Comparison of ENCODE assay signal across 13 mouse cellular contexts in genomic region chr19:53552795-53553194, GRCm38 (mm10). TPM values are rescaled to one million over a fixed set of nuclear protein-coding genes. Genes with fewer than 3 reads are reported as not detected.
DNase-seq lines count a peak whose midpoint lies in the region; ATAC-seq and TF ChIP-seq lines count a peak whose summit lies in the region.
"Had no signal": no experiment of that assay in that cellular context is flagged by ENCODE, and none has a peak within 500 bp of the region (broad histone marks: within the 10 kb centered on the region; RNA-seq: fewer than 3 reads in every experiment).

No protein-coding gene starts in this region.

- H3K9me3 ChIP-seq in heart, embryonic 16.5 days (replicated peaks; ENCODE audit: control insufficient read depth, low read length), result no peaks in the 10 kb centered on the region
- H3K9me3 ChIP-seq in lung, embryonic 16.5 days (ENCODE audit: control insufficient read depth, low read length), result no peaks in the 10 kb centered on the region
- no peaks in the 10 kb centered on the region for H3K9me3 ChIP-seq in limb, embryonic 10.5 days (replicated peaks)
- H3K9me3 ChIP-seq: forebrain, embryonic 12.5 days; limb, embryonic 15.5 days; stomach, embryonic 15.5 days had no signal

- no peak overlapping the region for H3K4me3 ChIP-seq in heart, embryonic 16.5 days (ENCODE audit: low read length)
- H3K4me3 ChIP-seq in heart, adult 2 months, result no peak overlapping the region
- no peak overlapping the region for H3K4me3 ChIP-seq in lung, embryonic 16.5 days (ENCODE audit: low read length)
- H3K4me3 ChIP-seq in lung, adult 2 months (replicated peaks; ENCODE audit: extremely low read depth, low read depth, low read length), result no peak overlapping the region
- H3K4me3 ChIP-seq in limb, embryonic 10.5 days, result no peak overlapping the region
- H3K4me3 ChIP-seq: forebrain, embryonic 12.5 days; limb, embryonic 15.5 days; stomach, embryonic 15.5 days had no signal

- H3K9ac ChIP-seq in heart, embryonic 16.5 days (ENCODE audit: low read length), result no peak overlapping the region
- H3K9ac ChIP-seq in heart, adult 2 months (ENCODE audit: low read depth, low read length), result no peak overlapping the region
- no peak overlapping the region for H3K9ac ChIP-seq in lung, embryonic 16.5 days (ENCODE audit: low read length)
- H3K9ac ChIP-seq: forebrain, embryonic 12.5 days; limb, embryonic 15.5 days; stomach, embryonic 15.5 days had no signal

- H3K79me2 ChIP-seq in heart, adult 2 months (replicated peaks; ENCODE audit: control insufficient read depth, insufficient read depth, low read length), result no peaks in the 10 kb centered on the region

- 51% methylated on average over 6 of the region's 6 CpGs for WGBS in heart, embryonic 16.5 days
- 42% methylated on average over 6 of the region's 6 CpGs for WGBS in heart, adult 2 months
- 30% methylated on average over 6 of the region's 6 CpGs for WGBS in lung, embryonic 16.5 days
- WGBS in lung, adult 2 months, result 51% methylated on average over 6 of the region's 6 CpGs
- 42% methylated on average over 6 of the region's 6 CpGs for WGBS in limb, embryonic 10.5 days

- no peak overlapping the region for H3K4me2 ChIP-seq in heart, embryonic 16.5 days (ENCODE audit: low read depth, low read length)
- no peak overlapping the region for H3K4me2 ChIP-seq in lung, embryonic 16.5 days (ENCODE audit: low read depth, low read length)
- H3K4me2 ChIP-seq: forebrain, embryonic 12.5 days; heart, embryonic 11.5 days; limb, embryonic 15.5 days; stomach, embryonic 15.5 days had no signal

- TF ChIP-seq CTCF in heart, adult 2 months (IDR thresholded peaks at IDR 0.05), result no peak
- no peak for TF ChIP-seq CTCF in lung, adult 2 months (IDR thresholded peaks at IDR 0.05; ENCODE audit: insufficient read depth, low read length)

- no peaks in the 10 kb centered on the region for H3K36me3 ChIP-seq in heart, embryonic 16.5 days (ENCODE audit: control insufficient read depth, insufficient read depth)
- no peaks in the 10 kb centered on the region for H3K36me3 ChIP-seq in heart, adult 2 months (ENCODE audit: control insufficient read depth, insufficient read depth, low read length)
- H3K36me3 ChIP-seq in lung, embryonic 16.5 days (ENCODE audit: control insufficient read depth, insufficient read depth, low read length), result no peaks in the 10 kb centered on the region
- no peaks in the 10 kb centered on the region for H3K36me3 ChIP-seq in limb, embryonic 10.5 days
- H3K36me3 ChIP-seq: forebrain, embryonic 12.5 days; limb, embryonic 15.5 days; stomach, embryonic 15.5 days had no signal

- H3K27me3 ChIP-seq in heart, embryonic 16.5 days (ENCODE audit: control insufficient read depth, insufficient read depth, low read length), result no peaks in the 10 kb centered on the region
- no peaks in the 10 kb centered on the region for H3K27me3 ChIP-seq in heart, adult 2 months (ENCODE audit: control insufficient read depth, insufficient read depth, low read length)
- no peaks in the 10 kb centered on the region for H3K27me3 ChIP-seq in lung, embryonic 16.5 days (ENCODE audit: control insufficient read depth, insufficient read depth, low read depth, low read length)
- H3K27me3 ChIP-seq in limb, embryonic 10.5 days (ENCODE audit: low read depth, poor library complexity, severe bottlenecking), result no peaks in the 10 kb centered on the region
- H3K27me3 ChIP-seq: limb, embryonic 15.5 days; stomach, embryonic 15.5 days had no signal

- intact Hi-C loops in heart, adult 2 months (cut with DNase I), result no loop called here

- no peak for DNase-seq in heart, adult 2 months
- DNase-seq in lung, adult 2 months, result no peak
- DNase-seq in MN1 (ENCODE audit: low spot score), result peak; percentile 72
- no peak for DNase-seq in limb, embryonic 10.5 days (ENCODE audit: low spot score)
- no peak for DNase-seq in thymus, postnatal 36 days
- DNase-seq: cerebellum, adult 9-11 months had no signal

- no peak for ATAC-seq in heart, embryonic 16.5 days (replicated peaks; ENCODE audit: extremely low read depth, insufficient read depth, low FRiP score)
- ATAC-seq in lung, embryonic 16.5 days (ENCODE audit: low read depth), result 0 out of 2 replicates have a peak, but pooled peaks have one; percentile 21
- no peak for ATAC-seq in erythroblast, adult 5-6 weeks (replicated peaks; ENCODE audit: low FRiP score, poor library complexity, severe bottlenecking)

- no peak for TF ChIP-seq EP300 in heart, adult 2 months (IDR thresholded peaks at IDR 0.05; ENCODE audit: insufficient read depth, low read depth, low read length)

- peaks cover 7% of the 10 kb centered on the region for H3K4me1 ChIP-seq in heart, embryonic 16.5 days (ENCODE audit: control insufficient read depth, insufficient read depth, low read length)
- H3K4me1 ChIP-seq in heart, adult 2 months (ENCODE audit: control insufficient read depth, insufficient read depth, low read length), result no peaks in the 10 kb centered on the region
- peaks cover 10% of the 10 kb centered on the region; the same call in 1 of the 2 replicates for H3K4me1 ChIP-seq in lung, embryonic 16.5 days (replicated peaks; ENCODE audit: control insufficient read depth, insufficient read depth, low read length)
- H3K4me1 ChIP-seq in lung, adult 2 months (ENCODE audit: control insufficient read depth, insufficient read depth, low read length), result no peaks in the 10 kb centered on the region
- H3K4me1 ChIP-seq in limb, embryonic 10.5 days, result peaks cover 28% of the 10 kb centered on the region

- H3K27ac ChIP-seq in heart, embryonic 16.5 days (ENCODE audit: low read length), result 0 out of 2 replicates have a peak overlapping the region, but pooled peaks have one; percentile 4
- no peak overlapping the region for H3K27ac ChIP-seq in heart, adult 2 months
- H3K27ac ChIP-seq in lung, embryonic 16.5 days (ENCODE audit: low read length), result no peak overlapping the region
- H3K27ac ChIP-seq in limb, embryonic 10.5 days, result peak overlapping the region; percentile 11; the same call in 1 of the 2 replicates
- H3K27ac ChIP-seq: forebrain, embryonic 12.5 days; limb, embryonic 15.5 days; stomach, embryonic 15.5 days had no signal

- no peak for TF ChIP-seq POLR2A in heart, adult 2 months (IDR thresholded peaks at IDR 0.05; ENCODE audit: insufficient read depth, low read depth, low read length)
- no peak for TF ChIP-seq POLR2A in lung, adult 2 months (IDR thresholded peaks at IDR 0.05; ENCODE audit: borderline replicate concordance, extremely low read depth, low read depth, low read length)

RNA-seq across cellular contexts. Expression of gene Dusp5, which starts 23.9 kb away (rescaled TPM):
- polyA plus RNA-seq in heart, embryonic 16.5 days (2015; fragmentation: Nextera tagmentation; extraction: Ambion mirVana), result 9.0 and 11.5 TPM in 2 replicates
- 1 to 10 TPM; 4.7 to 6.9 TPM for total RNA-seq in heart, adult 2 months (2021)
- polyA plus RNA-seq in heart, adult 2 months (2012; rRNA removed), result 7.5 and 7.6 TPM in 2 replicates
- polyA plus RNA-seq in lung, embryonic 16.5 days (2015; fragmentation: Nextera tagmentation; extraction: Ambion mirVana), result 6.9 TPM in 2 replicates
- polyA plus RNA-seq in lung, adult 2 months (2012; rRNA removed), result 10.4 and 14.0 TPM in 2 replicates
- polyA plus RNA-seq in limb, embryonic 10.5 days (2016; fragmentation: Nextera tagmentation; extraction: Ambion mirVana), result 6.4 and 8.9 TPM in 2 replicates
- total RNA-seq in erythroblast, adult 5-6 weeks (2015; ENCODE audit: low replicate concordance), result 1.9 and 2.9 TPM in 2 replicates
- total RNA-seq in erythroblast, adult 5-6 weeks (2017; ENCODE audit: low replicate concordance), result 0.42 and 1.8 TPM in 2 replicates

RNA-seq across cellular contexts. Expression of gene Nutf2-ps1, which starts 36.1 kb away (rescaled TPM):
- 260 and 349 TPM in 2 replicates for polyA plus RNA-seq in heart, embryonic 16.5 days (2015; fragmentation: Nextera tagmentation; extraction: Ambion mirVana)
- total RNA-seq in heart, adult 2 months (2021), result 10 to 100 TPM; 65.8 to 74.1 TPM
- 155 and 162 TPM in 2 replicates for polyA plus RNA-seq in heart, adult 2 months (2012; rRNA removed)
- 356 and 368 TPM in 2 replicates for polyA plus RNA-seq in lung, embryonic 16.5 days (2015; fragmentation: Nextera tagmentation; extraction: Ambion mirVana)
- polyA plus RNA-seq in lung, adult 2 months (2012; rRNA removed), result 74.5 and 92.3 TPM in 2 replicates
- 549 and 585 TPM in 2 replicates for polyA plus RNA-seq in limb, embryonic 10.5 days (2016; fragmentation: Nextera tagmentation; extraction: Ambion mirVana)
- 4.0 and 22.2 TPM in 2 replicates for total RNA-seq in erythroblast, adult 5-6 weeks (2015; ENCODE audit: low replicate concordance)
- total RNA-seq in erythroblast, adult 5-6 weeks (2017; ENCODE audit: low replicate concordance), result 21.7 and 52.3 TPM in 2 replicates

RNA-seq across cellular contexts. Expression of gene Smc3, which starts 47.4 kb away (rescaled TPM):
- 36.5 and 42.5 TPM in 2 replicates for polyA plus RNA-seq in heart, embryonic 16.5 days (2015; fragmentation: Nextera tagmentation; extraction: Ambion mirVana)
- total RNA-seq in heart, adult 2 months (2021), result 10 to 100 TPM; 20.4 to 20.6 TPM
- polyA plus RNA-seq in heart, adult 2 months (2012; rRNA removed), result 3.4 and 6.1 TPM in 2 replicates
- polyA plus RNA-seq in lung, embryonic 16.5 days (2015; fragmentation: Nextera tagmentation; extraction: Ambion mirVana), result 64.2 and 69.8 TPM in 2 replicates
- 3.4 and 5.3 TPM in 2 replicates for polyA plus RNA-seq in lung, adult 2 months (2012; rRNA removed)
- 62.4 and 77.0 TPM in 2 replicates for polyA plus RNA-seq in limb, embryonic 10.5 days (2016; fragmentation: Nextera tagmentation; extraction: Ambion mirVana)
- 49.2 and 62.9 TPM in 2 replicates for total RNA-seq in erythroblast, adult 5-6 weeks (2015; ENCODE audit: low replicate concordance)
- total RNA-seq in erythroblast, adult 5-6 weeks (2017; ENCODE audit: low replicate concordance), result 80.2 and 115 TPM in 2 replicates

Comparison
In these comparisons a context has a peak if more than half of its experiments do, and no peak if none do; other contexts are left out.
1. H3K27ac ChIP-seq: peak in heart, embryonic 16.5 days (single experiment) and limb, embryonic 10.5 days (single experiment); none in heart, adult 2 months (single experiment) and lung, embryonic 16.5 days (single experiment).